Mouse (Mus musculus) cerebral cortex, adult 2 months (tissue): Measurements from ENCODE around the gene Calr3.

Experiments
- WGBS: fragments of 180-500 bp; shearing (Covaris S2); methylation state at CpG from one replicate; pipeline ENCODE4 v1.1.7; 2018; 5-methylcytosine and 5-hydroxymethylcytosine counted together

The Calr3 gene

DNA sequence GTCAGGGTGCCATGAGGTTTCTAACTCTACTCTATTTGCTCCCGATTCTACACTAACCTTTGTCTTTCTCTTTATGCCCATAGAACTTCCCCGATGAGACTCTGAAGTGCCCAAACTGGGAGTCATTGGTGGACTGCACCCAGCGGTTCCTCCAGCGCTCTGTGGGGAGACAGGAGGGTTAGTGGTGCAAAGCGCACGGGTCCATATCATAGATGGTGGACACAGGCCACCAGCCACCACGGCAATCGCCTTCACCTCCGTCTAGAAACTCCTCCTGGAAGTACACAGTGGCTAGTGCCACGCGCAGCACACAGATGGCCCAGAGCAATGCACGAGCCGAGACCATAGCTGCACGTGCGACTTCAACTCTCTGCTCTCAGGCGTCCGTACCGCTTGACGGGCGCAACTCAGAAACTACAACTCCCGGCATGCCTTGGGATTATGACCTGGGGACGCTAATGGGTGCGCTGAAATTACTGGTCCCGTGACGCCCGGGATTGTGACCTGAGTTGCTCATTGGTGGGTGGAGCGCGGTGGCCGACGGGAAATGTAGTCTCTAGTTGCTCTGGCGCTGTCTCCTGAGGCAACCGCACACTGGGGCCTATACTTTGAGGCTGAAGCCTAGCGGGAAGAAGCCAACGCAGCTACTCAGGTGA is at the start of gene Calr3, which contains the start of gene 1700030K09Rik:
Gene Calr3, minus strand, starts transcription at position 533 of the 656 bp plus-strand sequence.
Gene 1700030K09Rik, plus strand, starts transcription at position 543 of the 656 bp plus-strand sequence.
- 5% methylated on average over 34 of the region's 34 CpGs for WGBS

GRCm38 (mm10) chr8:72493381-72493780 is 49.7 kb upstream of the Calr3 start:
- WGBS = 7% methylated on average over 8 of the region's 8 CpGs

DNA sequence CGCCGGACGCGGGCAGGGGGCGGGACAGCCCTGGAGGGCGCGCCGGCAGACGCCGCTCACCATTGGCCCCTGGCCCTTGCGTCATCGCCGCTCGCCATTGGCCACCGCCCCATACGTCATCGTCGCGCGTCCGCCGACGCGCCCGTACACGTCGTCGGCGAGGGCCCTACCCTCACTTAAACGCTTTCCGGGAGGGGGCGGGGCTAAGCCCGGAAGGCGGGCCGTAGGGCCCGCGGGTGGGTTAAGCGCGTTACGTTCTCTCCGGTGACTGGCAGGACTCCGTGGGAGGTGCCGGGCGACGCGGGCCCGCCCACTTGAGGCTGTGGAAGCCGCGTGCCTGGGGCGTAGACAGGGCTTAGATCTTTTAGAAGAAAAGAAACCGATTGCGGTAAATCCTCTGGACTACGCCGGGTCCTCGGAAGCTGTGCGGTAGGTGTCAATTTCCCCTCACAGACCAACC is 49.0 kb upstream of the Calr3 start:
- under 1% methylated on average over 56 of the region's 56 CpGs for WGBS

GRCm38 (mm10) chr8:72491680-72492621 is 48.3 kb upstream of the Calr3 start, which contains the start of gene Slc35e1:
Gene Slc35e1, minus strand, starts transcription at chr8:72492614.
- 1% methylated on average over 97 of the region's 98 CpGs for WGBS

- WGBS = 79% methylated on average over 2 of the region's 2 CpGs
These were observed 47.3 kb upstream of the Calr3 start for GRCm38 (mm10) chr8:72491017-72491416.

DNA sequence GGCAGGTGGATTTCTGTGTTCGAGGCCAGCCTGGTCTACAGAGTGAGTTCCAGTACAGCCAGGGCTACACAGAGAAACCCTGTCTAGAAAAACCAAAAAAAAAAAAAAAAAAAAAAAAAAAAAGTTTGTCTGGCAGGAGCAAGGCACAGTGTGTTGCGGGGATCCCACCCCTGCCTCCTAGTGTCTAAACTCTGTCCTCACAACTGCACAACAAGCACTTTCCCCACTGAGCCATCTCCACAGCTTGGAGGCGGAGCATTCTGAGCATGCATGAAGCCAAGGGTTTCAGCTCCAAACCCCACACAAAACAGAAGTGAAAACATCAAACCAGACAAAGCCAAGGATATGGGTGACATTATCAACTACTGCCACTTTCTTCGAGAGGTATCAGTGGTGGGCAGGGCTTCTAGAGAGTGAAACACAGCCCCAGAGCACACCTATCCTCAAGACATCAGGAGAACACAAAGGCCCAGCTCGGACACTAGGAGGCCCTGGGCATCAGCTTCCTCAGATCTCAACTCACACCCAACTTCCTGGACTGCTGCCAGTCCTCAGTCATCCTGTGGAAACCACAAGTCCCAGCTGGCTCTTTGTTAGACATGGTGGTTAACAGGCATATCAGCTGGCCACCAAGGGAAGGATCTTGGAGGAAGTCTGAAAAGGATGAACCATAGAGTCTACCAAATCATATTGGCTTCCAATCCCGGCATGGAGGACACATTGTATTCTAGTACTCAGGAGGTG is 42.0 kb upstream of the Calr3 start:
- WGBS = 72% methylated on average over 6 of the region's 6 CpGs

DNA sequence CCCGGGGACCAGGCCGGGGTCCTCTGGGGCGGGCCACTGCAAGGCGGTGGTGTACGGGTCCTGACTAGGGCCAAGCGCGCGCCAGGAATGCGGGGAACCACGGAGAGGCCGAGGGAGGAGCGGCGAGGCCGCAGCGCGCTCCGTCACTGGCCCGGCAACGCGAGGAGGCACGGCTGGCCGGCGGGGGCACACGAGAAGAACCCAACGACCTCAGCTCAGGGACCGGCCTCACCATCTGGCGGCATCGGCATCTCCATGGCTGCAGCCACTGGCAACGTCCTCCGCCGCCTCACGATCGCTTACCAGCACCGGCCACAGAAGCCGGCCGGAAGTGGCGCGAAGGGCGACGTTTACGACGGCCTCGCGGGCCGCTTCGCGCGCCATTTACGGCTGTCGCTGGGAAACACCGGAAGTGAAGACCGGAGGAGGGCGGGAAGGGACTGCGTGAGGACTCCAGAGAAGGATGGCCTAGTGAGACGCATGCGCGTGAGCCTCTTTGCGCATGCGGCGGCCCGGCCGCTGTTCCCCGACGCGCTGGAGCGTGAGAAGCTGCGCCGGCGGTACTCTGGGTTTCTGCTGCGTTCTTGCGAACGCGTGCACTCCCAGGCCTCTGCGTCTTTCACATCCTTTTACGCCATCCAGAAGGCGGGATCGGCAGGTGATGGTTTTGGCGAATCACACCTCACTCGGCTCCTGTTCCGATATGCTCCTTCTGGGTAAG is 31.3 kb upstream of the Calr3 start, which contains the start of gene Cherp:
Gene Cherp, minus strand, starts transcription at position 401 of the 721 bp plus-strand sequence.
- WGBS = under 1% methylated on average over 80 of the region's 80 CpGs

GRCm38 (mm10) chr8:72470684-72471083 is 27.0 kb upstream of the Calr3 start:
- WGBS = 93% methylated on average over 7 of the region's 7 CpGs

GRCm38 (mm10) chr8:72469984-72470383 is 26.3 kb upstream of the Calr3 start:
- WGBS = 93% methylated on average over 8 of the region's 8 CpGs

- 94% methylated on average over 2 of the region's 2 CpGs for WGBS
These were observed 25.6 kb upstream of the Calr3 start for GRCm38 (mm10) chr8:72469243-72469642.

GRCm38 (mm10) chr8:72464211-72464610 is 20.5 kb upstream of the Calr3 start:
- WGBS = 88% methylated on average over 10 of the region's 10 CpGs

DNA sequence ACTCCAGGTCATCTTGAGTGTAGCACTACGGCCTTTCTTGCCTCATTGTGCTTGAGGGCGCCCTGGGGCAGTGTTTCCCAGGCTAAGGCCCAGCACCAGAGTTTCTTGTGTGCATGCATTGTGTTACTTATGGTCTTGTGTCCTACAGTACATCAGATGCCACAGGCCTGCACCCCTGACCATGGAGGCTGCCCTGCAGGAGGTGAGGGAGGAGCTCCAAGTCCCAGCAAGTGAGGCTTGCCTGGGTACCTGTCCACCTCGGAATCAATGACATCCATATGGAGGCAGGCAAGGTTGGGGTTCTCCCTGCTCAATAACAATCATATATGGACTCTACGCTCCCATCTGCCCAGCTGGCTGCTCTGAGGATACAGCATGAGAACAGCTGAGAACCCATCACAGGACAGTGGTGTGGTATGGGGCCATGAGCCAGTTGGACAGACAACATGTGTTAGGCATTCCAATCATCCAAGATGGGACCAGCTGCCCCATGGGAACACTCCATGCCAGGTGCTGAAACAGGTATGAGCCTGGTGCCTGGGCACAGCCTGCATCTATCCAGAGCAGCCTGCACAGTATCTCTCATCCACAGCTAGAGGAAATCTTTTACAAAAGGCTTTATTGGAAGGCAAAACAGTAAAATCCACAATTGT is 16.3 kb upstream of the Calr3 start:
- 91% methylated on average over 4 of the region's 4 CpGs for WGBS

DNA sequence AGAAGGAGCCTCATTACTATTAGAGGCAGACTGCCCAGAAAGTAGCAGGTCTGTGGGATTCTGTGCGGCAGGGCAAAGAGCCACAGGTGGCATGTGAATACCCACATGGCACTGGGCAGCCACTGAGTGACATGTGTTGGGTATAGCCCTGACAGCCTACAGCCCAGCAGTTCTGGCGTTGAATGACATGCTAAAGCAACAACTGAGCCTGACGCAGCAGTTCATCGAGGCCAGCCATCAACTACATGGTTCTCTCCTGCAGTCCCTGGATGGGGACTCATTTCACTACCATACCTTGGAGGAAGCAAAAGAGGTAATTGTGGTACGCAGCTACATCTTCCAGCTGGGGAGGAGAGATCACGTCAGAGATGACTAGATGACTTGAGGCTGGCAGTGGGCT is 14.8 kb upstream of the Calr3 start:
- 78% methylated on average over 6 of the region's 6 CpGs for WGBS

DNA sequence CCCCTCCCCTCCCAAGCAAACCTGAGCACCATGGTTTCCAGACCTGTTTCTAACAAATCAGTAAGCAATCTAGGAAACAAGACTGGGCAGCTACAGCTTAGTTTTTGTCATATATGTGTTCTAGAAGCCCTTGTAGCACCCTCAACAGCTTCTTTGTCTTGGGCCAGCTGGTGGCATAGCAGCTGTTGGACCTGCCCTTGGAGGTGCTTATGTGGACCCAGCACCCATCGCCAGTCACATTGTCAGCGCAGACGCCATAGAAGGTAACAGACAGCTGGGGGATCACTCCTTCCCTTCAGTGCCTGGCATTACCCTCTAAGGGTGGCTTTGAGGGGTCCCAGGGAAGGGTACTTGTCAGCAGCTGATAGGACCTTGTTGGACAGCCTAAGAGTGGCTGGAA is 14.1 kb upstream of the Calr3 start:
- WGBS = 75% methylated on average over 3 of the region's 3 CpGs

GRCm38 (mm10) chr8:72455317-72455716 is 11.6 kb upstream of the Calr3 start:
- 91% methylated on average over 4 of the region's 4 CpGs for WGBS

- 95% methylated on average over 2 of the region's 2 CpGs for WGBS
These were observed 10.2 kb upstream of the Calr3 start for GRCm38 (mm10) chr8:72453904-72454303.

DNA sequence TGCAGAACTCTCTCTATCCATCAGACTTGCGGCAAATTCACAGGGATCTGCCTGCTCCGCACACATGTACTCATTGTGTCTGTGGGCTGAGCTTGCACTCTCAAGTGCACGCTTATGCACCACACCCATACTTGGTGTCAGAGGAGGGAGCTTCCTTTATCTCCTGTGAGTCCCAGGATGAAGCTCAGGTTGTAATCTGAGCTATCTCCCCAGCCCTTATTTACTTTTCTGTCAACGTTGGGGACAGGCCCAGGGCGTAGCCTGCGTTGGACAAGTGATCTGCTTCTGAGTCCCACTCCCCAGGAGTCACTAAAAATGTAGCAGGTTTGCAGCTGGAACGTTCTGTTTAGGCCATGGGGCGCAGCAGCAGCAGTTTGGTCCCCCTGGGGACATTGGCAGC is 7.8 kb upstream of the Calr3 start:
- WGBS = 92% methylated on average over 8 of the region's 8 CpGs

DNA sequence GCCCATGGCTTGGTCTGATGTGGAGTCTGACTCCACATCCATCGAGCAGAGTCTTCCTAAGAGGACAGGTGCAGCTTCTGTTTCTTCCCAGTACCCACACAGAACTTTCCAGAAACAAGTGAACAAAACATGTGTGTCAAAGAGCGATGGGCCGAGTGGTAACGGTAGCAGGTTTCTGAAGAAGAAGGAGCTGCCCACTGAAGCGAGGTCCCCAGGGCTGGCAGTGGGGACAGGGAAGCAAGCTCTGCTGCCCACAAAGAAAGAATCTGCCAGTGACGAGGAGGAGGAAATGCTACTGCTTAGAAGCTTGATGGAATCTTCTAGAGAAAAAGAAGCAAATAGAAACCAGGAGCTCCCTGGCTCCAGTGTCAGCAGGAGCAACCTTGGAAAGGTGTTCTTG is 1.4 kb upstream of the Calr3 start:
- WGBS = 91% methylated on average over 6 of the region's 6 CpGs

DNA sequence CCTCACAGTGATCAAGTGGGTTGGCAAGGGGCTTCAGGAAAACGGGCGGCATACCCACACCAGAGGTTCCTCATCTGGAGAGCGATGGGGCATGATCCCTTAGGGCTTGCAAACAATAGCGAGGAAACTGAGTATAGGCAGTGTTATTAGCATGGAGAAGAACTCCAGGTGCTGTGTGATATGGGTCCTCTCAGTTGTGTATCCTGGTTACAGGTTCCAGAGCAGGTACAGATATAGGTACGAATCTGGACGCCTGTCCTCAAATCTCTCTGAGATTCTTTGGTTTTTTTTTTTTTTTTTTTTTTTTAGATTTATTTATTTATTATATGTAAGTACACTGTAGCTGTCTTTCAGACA is 302 bp upstream of the Calr3 start:
- WGBS = 36% methylated on average over 6 of the region's 6 CpGs

DNA sequence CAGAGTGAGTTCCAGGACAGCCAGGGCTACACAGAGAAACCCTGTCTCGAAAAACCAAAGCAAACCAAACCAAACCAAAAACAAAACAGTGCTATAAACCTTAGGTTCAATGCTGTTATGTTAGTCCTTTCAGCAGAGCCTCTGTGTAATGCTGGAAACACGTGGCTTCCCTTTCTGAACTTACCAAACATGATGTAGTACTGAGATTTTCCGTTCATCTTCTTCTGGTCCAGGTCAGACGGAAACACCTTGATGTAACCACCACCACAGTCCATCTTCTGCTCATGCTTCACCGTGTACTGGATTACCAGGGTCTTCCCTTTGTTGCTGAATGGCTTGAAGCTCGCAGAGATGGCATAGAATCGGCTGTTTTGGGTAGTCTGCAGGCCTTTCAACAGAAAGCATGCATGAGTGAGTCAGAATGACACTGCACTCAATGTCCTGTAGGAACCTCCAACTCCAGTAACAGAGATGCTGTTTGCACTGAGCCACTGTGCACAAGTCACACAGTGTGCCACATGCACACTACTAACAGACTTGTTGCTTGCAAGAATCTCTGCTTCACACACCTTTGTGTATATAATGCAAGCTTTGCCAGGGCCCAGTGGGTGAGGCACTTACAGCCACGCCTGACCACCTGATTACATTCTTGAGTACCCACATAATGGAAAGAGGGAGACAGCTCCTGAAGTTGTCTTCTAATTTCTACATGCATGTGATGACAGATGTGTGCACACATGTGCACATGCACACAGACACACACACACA is 5.2 kb downstream of the Calr3 start:
- 81% methylated on average over 8 of the region's 8 CpGs for WGBS
